ENCODE assay signal across 9 mouse cellular contexts in genomic region chr15:11533002-11533610, GRCm38 (mm10).
A peak's percentile ranks its signal among the peaks of the same experiment; 100 is the strongest.
DNase-seq lines count a peak whose midpoint lies in the region; ATAC-seq and TF ChIP-seq lines count a peak whose summit lies in the region.
"Had no signal": no experiment of that assay in that cellular context is flagged by ENCODE, and none has a peak within 500 bp of the region (broad histone marks: within the 10 kb centered on the region; RNA-seq: fewer than 3 reads in every experiment).

No protein-coding gene starts in this region.

- DNase-seq in A20 (ENCODE audit: low read depth, low spot score) = peak; percentile 88
- no peak for DNase-seq in cerebellum, adult 9-11 months
- DNase-seq in layer of hippocampus, postnatal 25 days (ENCODE audit: extremely low spot score in 1 of 2, low spot score in 1 of 2) = no peak
- no peak for DNase-seq in right cerebral cortex, adult 2 months (ENCODE audit: low spot score in 2 of 2)

- 39% methylated on average over 10 of the region's 10 CpGs for WGBS in kidney, embryonic 15.5 days
- 58% methylated on average over 10 of the region's 10 CpGs for WGBS in intestine, postnatal 0 days

- peak; percentile 83 for ATAC-seq in activated CD4-positive, CD25-positive, alpha-beta regulatory T cell, adult 4 months
- ATAC-seq in kidney, embryonic 15.5 days (replicated peaks; ENCODE audit: low FRiP score) = 0 out of 2 replicates have a peak, but pooled peaks have one; percentile 33
- ATAC-seq in megakaryocyte progenitor cell, adult 5-6 weeks (replicated peaks; ENCODE audit: poor library complexity) = peak; percentile 42; the same call in 1 of the 2 replicates
- no peak for ATAC-seq in intestine, postnatal 0 days

- TF ChIP-seq CTCF in intestine, postnatal 0 days (IDR thresholded peaks at IDR 0.05; ENCODE audit: low read depth) = no peak

- no peaks in the 10 kb centered on the region for H3K36me3 ChIP-seq in kidney, embryonic 15.5 days
- no peaks in the 10 kb centered on the region for H3K36me3 ChIP-seq in intestine, postnatal 0 days (ENCODE audit: control insufficient read depth, insufficient read depth)

- H3K27me3 ChIP-seq in kidney, embryonic 15.5 days = no peaks in the 10 kb centered on the region
- no peaks in the 10 kb centered on the region for H3K27me3 ChIP-seq in intestine, postnatal 0 days (replicated peaks; ENCODE audit: control insufficient read depth, insufficient read depth, low read length)

- no peak overlapping the region for H3K4me3 ChIP-seq in kidney, embryonic 15.5 days (replicated peaks)
- H3K4me3 ChIP-seq in intestine, postnatal 0 days (ENCODE audit: low read depth, low read length) = no peak overlapping the region
- H3K4me3 ChIP-seq: erythroblast, embryonic 14.5 days had no signal

- peaks cover 3% of the 10 kb centered on the region; the same call in 1 of the 2 replicates for H3K4me1 ChIP-seq in kidney, embryonic 15.5 days
- no peaks in the 10 kb centered on the region for H3K4me1 ChIP-seq in intestine, postnatal 0 days (replicated peaks; ENCODE audit: control insufficient read depth, insufficient read depth, low read length)

- H3K9ac ChIP-seq in kidney, embryonic 15.5 days = no peak overlapping the region
- no peak overlapping the region for H3K9ac ChIP-seq in intestine, postnatal 0 days (ENCODE audit: low read depth, low read length)

- no peaks in the 10 kb centered on the region for H3K9me3 ChIP-seq in kidney, embryonic 15.5 days (replicated peaks)
- no peaks in the 10 kb centered on the region for H3K9me3 ChIP-seq in intestine, postnatal 0 days (ENCODE audit: control insufficient read depth)

- H3K27ac ChIP-seq in kidney, embryonic 15.5 days = peak overlapping the region; percentile 68
- H3K27ac ChIP-seq in intestine, postnatal 0 days (ENCODE audit: low read depth, low read length) = no peak overlapping the region

- no peak overlapping the region for H3K4me2 ChIP-seq in kidney, embryonic 15.5 days
- no peak overlapping the region for H3K4me2 ChIP-seq in intestine, postnatal 0 days (replicated peaks; ENCODE audit: low read depth)
